Mouse (Mus musculus): ENCODE data around the gene Osbpl3. TPM values are rescaled to one million over a fixed set of nuclear protein-coding genes. Genes with fewer than 3 reads are reported as not detected.

The Osbpl3 gene
- total and polyA plus RNA-seq, 3 experiments, result 0.16 TPM; not detected in 2

DNA sequence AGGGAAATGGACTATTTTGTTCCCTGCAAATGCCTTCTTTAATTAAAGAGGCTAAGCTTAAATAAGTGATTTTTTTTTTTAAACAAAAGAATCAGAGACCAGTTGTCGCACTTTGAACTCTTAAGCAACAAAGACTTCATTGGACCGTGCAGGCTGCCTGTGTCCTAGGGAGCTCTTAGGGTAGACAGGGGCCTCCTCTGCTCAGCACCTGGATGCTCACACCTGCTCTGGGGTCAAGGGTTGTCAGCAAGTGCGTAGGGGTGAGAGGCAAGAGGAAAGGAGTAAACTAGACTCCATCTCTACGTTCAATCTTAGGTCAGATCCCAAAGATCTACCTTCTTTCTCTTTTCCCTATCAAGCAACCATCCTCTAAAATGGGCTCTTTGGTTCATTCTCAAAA lies 37.0 kb downstream of the Osbpl3 start:
- H3K27me3 ChIP-seq (ENCODE audit: insufficient read depth, low read length), result peaks cover 4% of the 10 kb centered on the region; the same call in 1 of the 2 replicates
- H3K4me1 ChIP-seq (ENCODE audit: insufficient read depth, low read depth, low read length), result no peaks in the 10 kb centered on the region
- ATAC-seq (ENCODE audit: extremely low read depth, insufficient number of reproducible peaks, low FRiP score, poor library complexity, severe bottlenecking) (no peak), DNase-seq (ENCODE audit: low spot score) (no peak)
- no peaks in the 10 kb centered on the region for H3K9me3 ChIP-seq (replicated peaks)
- H3K4me3 ChIP-seq (ENCODE audit: low read depth, low read length), result no peak overlapping the region
- TF ChIP-seq CTCF (IDR thresholded peaks at IDR 0.05; ENCODE audit: low read depth, low read length), result no peak
- no peak for TF ChIP-seq TAL1 (conservative IDR thresholded peaks at IDR 0.05; ENCODE audit: low read depth, low read length)
- H3K36me3 ChIP-seq (replicated peaks), result no peaks in the 10 kb centered on the region

DNA sequence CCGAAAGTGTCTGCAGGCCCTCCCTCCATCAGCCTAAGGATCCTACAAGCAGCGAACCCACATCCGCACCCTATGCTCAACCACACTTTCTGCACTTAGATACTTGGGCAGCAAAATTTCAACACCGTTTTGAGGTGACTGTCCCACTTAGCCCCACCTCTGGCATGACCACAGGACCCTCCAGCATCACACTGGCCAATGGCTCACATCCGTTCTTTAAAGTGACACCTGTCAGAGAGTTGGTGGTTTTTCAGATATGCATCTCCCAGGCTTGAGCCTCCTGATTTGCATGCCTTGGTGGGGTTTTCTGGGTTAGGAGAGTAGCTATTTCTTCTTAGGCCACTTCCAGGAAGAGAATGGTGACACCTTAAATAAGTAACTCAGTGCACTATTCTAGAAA lies 39.1 kb downstream of the Osbpl3 start:
- H3K36me3 ChIP-seq (replicated peaks), result no peaks in the 10 kb centered on the region
- no peaks in the 10 kb centered on the region for H3K4me1 ChIP-seq (ENCODE audit: insufficient read depth, low read depth, low read length)
- ATAC-seq (ENCODE audit: extremely low read depth, insufficient number of reproducible peaks, low FRiP score, poor library complexity, severe bottlenecking) (no peak), DNase-seq (ENCODE audit: low spot score) (no peak)
- TF ChIP-seq TAL1 (conservative IDR thresholded peaks at IDR 0.05; ENCODE audit: low read depth, low read length) (no peak), CTCF (IDR thresholded peaks at IDR 0.05; ENCODE audit: low read depth, low read length) (no peak), GATA2 (IDR thresholded peaks at IDR 0.05; ENCODE audit: borderline replicate concordance, low read depth, low read length) (no peak), POLR2AphosphoS5 (IDR thresholded peaks at IDR 0.05; ENCODE audit: insufficient replicate concordance, low read depth, low read length) (no peak), GATA1 (IDR thresholded peaks at IDR 0.05; ENCODE audit: borderline replicate concordance, low read length) (no peak)
- H3K4me3 ChIP-seq (ENCODE audit: low read depth, low read length), result no peak overlapping the region
- peaks cover 4% of the 10 kb centered on the region; the same call in 1 of the 2 replicates for H3K27me3 ChIP-seq (ENCODE audit: insufficient read depth, low read length)
- H3K9me3 ChIP-seq (replicated peaks), result no peaks in the 10 kb centered on the region

GRCm38 (mm10) chr6:50415431-50415830 lies 40.6 kb downstream of the Osbpl3 start:
- ATAC-seq (ENCODE audit: extremely low read depth, insufficient number of reproducible peaks, low FRiP score, poor library complexity, severe bottlenecking) (no peak), DNase-seq (ENCODE audit: low spot score) (no peak)
- Histone ChIP-seq H3K27me3 (ENCODE audit: insufficient read depth, low read length) (peaks cover 4% of the 10 kb centered on the region; the same call in 1 of the 2 replicates), H3K4me3 (ENCODE audit: low read depth, low read length) (no peak overlapping the region), H3K9me3 (replicated peaks) (no peaks in the 10 kb centered on the region), H3K4me1 (ENCODE audit: insufficient read depth, low read depth, low read length) (no peaks in the 10 kb centered on the region), H3K36me3 (replicated peaks) (no peaks in the 10 kb centered on the region)
- TF ChIP-seq GATA2 (IDR thresholded peaks at IDR 0.05; ENCODE audit: borderline replicate concordance, low read depth, low read length) (no peak), POLR2AphosphoS5 (IDR thresholded peaks at IDR 0.05; ENCODE audit: insufficient replicate concordance, low read depth, low read length) (no peak), CTCF (IDR thresholded peaks at IDR 0.05; ENCODE audit: low read depth, low read length) (no peak), TAL1 (conservative IDR thresholded peaks at IDR 0.05; ENCODE audit: low read depth, low read length) (no peak), GATA1 (IDR thresholded peaks at IDR 0.05; ENCODE audit: borderline replicate concordance, low read length) (no peak)

- no peaks in the 10 kb centered on the region for H3K36me3 ChIP-seq (replicated peaks)
- no peak overlapping the region for H3K4me3 ChIP-seq (ENCODE audit: low read depth, low read length)
- H3K27me3 ChIP-seq (ENCODE audit: insufficient read depth, low read length), result peaks cover 4% of the 10 kb centered on the region; the same call in 1 of the 2 replicates
- ATAC-seq (ENCODE audit: extremely low read depth, insufficient number of reproducible peaks, low FRiP score, poor library complexity, severe bottlenecking), result no peak
- H3K4me1 ChIP-seq (ENCODE audit: insufficient read depth, low read depth, low read length), result no peaks in the 10 kb centered on the region
- H3K9me3 ChIP-seq (replicated peaks), result no peaks in the 10 kb centered on the region
- TF ChIP-seq CTCF (IDR thresholded peaks at IDR 0.05; ENCODE audit: low read depth, low read length) (no peak), POLR2AphosphoS5 (IDR thresholded peaks at IDR 0.05; ENCODE audit: insufficient replicate concordance, low read depth, low read length) (no peak), GATA2 (IDR thresholded peaks at IDR 0.05; ENCODE audit: borderline replicate concordance, low read depth, low read length) (no peak), TAL1 (conservative IDR thresholded peaks at IDR 0.05; ENCODE audit: low read depth, low read length) (no peak), GATA1 (IDR thresholded peaks at IDR 0.05; ENCODE audit: borderline replicate concordance, low read length) (no peak)
- DNase-seq (ENCODE audit: low spot score), result no peak
Measured at GRCm38 (mm10) chr6:50414547-50414946, 41.5 kb downstream of the Osbpl3 start.

GRCm38 (mm10) chr6:50413381-50413780 lies 42.6 kb downstream of the Osbpl3 start:
- no peak for TF ChIP-seq GATA1 (IDR thresholded peaks at IDR 0.05; ENCODE audit: borderline replicate concordance, low read length)
- Histone ChIP-seq H3K4me1 (ENCODE audit: insufficient read depth, low read depth, low read length) (no peaks in the 10 kb centered on the region), H3K4me3 (ENCODE audit: low read depth, low read length) (no peak overlapping the region), H3K9me3 (replicated peaks) (no peaks in the 10 kb centered on the region), H3K36me3 (replicated peaks) (no peaks in the 10 kb centered on the region), H3K27me3 (ENCODE audit: insufficient read depth, low read length) (peaks cover 6% of the 10 kb centered on the region)
- DNase-seq (ENCODE audit: low spot score), result no peak
- ATAC-seq (ENCODE audit: extremely low read depth, insufficient number of reproducible peaks, low FRiP score, poor library complexity, severe bottlenecking), result no peak

- Histone ChIP-seq H3K9me3 (replicated peaks) (no peaks in the 10 kb centered on the region), H3K4me3 (ENCODE audit: low read depth, low read length) (no peak overlapping the region), H3K4me1 (ENCODE audit: insufficient read depth, low read depth, low read length) (no peaks in the 10 kb centered on the region), H3K36me3 (replicated peaks) (no peaks in the 10 kb centered on the region), H3K27me3 (ENCODE audit: insufficient read depth, low read length) (peaks cover 6% of the 10 kb centered on the region)
- ATAC-seq (ENCODE audit: extremely low read depth, insufficient number of reproducible peaks, low FRiP score, poor library complexity, severe bottlenecking) (no peak), DNase-seq (ENCODE audit: low spot score) (no peak)
- TF ChIP-seq CTCF (IDR thresholded peaks at IDR 0.05; ENCODE audit: low read depth, low read length) (no peak), POLR2AphosphoS5 (IDR thresholded peaks at IDR 0.05; ENCODE audit: insufficient replicate concordance, low read depth, low read length) (no peak), GATA2 (IDR thresholded peaks at IDR 0.05; ENCODE audit: borderline replicate concordance, low read depth, low read length) (no peak)
Measured at GRCm38 (mm10) chr6:50412174-50412573, 43.8 kb downstream of the Osbpl3 start.

DNA sequence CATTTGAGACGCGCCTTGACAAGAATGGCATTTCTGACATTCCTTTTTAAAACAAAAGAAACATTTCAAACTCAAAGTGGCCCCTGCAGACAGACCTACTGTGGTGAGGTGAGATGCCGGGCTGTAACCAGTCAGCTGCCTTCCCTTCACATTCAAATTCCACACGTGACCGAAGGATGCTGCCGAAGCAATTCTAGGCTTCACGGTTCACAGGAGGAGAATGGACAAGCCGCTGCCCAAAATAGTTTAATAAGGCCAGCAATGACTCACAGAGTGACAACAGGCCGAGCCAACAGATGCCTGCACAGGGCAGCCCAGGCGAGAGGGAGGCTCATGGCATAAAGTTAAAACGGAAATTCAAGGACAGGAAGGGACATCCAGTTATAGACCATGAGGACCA lies 51.3 kb downstream of the Osbpl3 start:
- no peak overlapping the region for H3K4me3 ChIP-seq (ENCODE audit: low read depth, low read length)
- H3K36me3 ChIP-seq (replicated peaks), result no peaks in the 10 kb centered on the region
- H3K9me3 ChIP-seq (replicated peaks), result no peaks in the 10 kb centered on the region
- ATAC-seq (ENCODE audit: extremely low read depth, insufficient number of reproducible peaks, low FRiP score, poor library complexity, severe bottlenecking) (no peak), DNase-seq (ENCODE audit: low spot score) (no peak)
- TF ChIP-seq CTCF (IDR thresholded peaks at IDR 0.05; ENCODE audit: low read depth, low read length), result no peak
- no peak for TF ChIP-seq POLR2AphosphoS5 (IDR thresholded peaks at IDR 0.05; ENCODE audit: insufficient replicate concordance, low read depth, low read length)
- no peak for TF ChIP-seq TAL1 (conservative IDR thresholded peaks at IDR 0.05; ENCODE audit: low read depth, low read length)
- no peak for TF ChIP-seq GATA2 (IDR thresholded peaks at IDR 0.05; ENCODE audit: borderline replicate concordance, low read depth, low read length)
- TF ChIP-seq GATA1 (IDR thresholded peaks at IDR 0.05; ENCODE audit: borderline replicate concordance, low read length), result no peak
- H3K27me3 ChIP-seq (ENCODE audit: insufficient read depth, low read length), result peaks cover 6% of the 10 kb centered on the region
- no peaks in the 10 kb centered on the region for H3K4me1 ChIP-seq (ENCODE audit: insufficient read depth, low read depth, low read length)
